ENCODE assay signal across 18 mouse cellular contexts in the genomic region with DNA sequence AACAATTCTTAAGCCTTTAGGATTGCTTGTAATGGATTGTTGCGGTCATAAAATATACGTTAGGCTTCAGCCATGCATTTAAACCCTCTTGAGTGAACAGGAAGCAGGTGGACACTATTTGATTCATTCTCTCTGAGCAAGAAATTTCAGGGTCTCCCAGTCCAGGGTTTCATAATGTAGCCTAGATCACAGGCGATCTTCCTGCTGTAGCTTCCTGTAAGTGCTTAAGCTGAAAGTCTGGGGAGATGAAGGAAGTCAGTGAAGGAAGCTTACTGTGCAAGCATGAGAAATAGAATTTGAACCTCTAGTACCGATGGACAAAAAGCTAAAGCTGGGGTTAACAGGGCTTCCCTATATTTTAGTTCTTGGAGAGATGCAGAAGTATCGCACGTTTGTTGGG.
"Had no signal": no experiment of that assay in that cellular context is flagged by ENCODE, and none has a peak within 500 bp of the region (broad histone marks: within the 10 kb centered on the region; RNA-seq: fewer than 3 reads in every experiment).

No protein-coding gene starts in this region.

- H3K27ac ChIP-seq: kidney, embryonic 15.5 days; left cerebral cortex, adult 2 months; limb, embryonic 10.5 days; liver, embryonic 15.5 days; midbrain, embryonic 10.5 days; midbrain, embryonic 15.5 days; neural tube, embryonic 13.5 days had no signal

- H3K4me2 ChIP-seq: kidney, embryonic 15.5 days; liver, embryonic 11.5 days; liver, embryonic 15.5 days; lung, embryonic 14.5 days; midbrain, embryonic 15.5 days; neural tube, embryonic 13.5 days had no signal

- H3K4me3 ChIP-seq: kidney, embryonic 15.5 days; left cerebral cortex, adult 2 months; limb, embryonic 10.5 days; liver, embryonic 15.5 days; midbrain, embryonic 10.5 days; midbrain, embryonic 15.5 days; neural tube, embryonic 13.5 days had no signal

- H3K27me3 ChIP-seq: kidney, embryonic 15.5 days; liver, embryonic 15.5 days; midbrain, embryonic 15.5 days; neural tube, embryonic 13.5 days had no signal

- H3K4me1 ChIP-seq: midbrain, embryonic 15.5 days had no signal

- H3K9ac ChIP-seq: kidney, embryonic 15.5 days; liver, embryonic 15.5 days; lung, embryonic 14.5 days; midbrain, embryonic 15.5 days; neural tube, embryonic 13.5 days had no signal

- H3K36me3 ChIP-seq: liver, embryonic 15.5 days; midbrain, embryonic 15.5 days; neural tube, embryonic 13.5 days had no signal

- H3K9me3 ChIP-seq: kidney, embryonic 15.5 days; limb, embryonic 10.5 days; liver, embryonic 15.5 days; midbrain, embryonic 10.5 days; midbrain, embryonic 15.5 days; neural tube, embryonic 13.5 days had no signal

- DNase-seq: kidney, adult 2 months; kidney, postnatal 14 days; lung, embryonic 14.5 days; lung, postnatal 10 days; lung, postnatal 4 days; retina, postnatal 1 day; right cerebral cortex, postnatal 4 days; spleen, adult 18-20 months; thymus, adult 2 months; thymus, postnatal 25 days had no signal

- ATAC-seq: midbrain, embryonic 15.5 days had no signal
